Mouse (Mus musculus) heart, embryonic 14.5 days (tissue): ENCODE results near the gene Myo1d. TPM values are rescaled to one million over a fixed set of nuclear protein-coding genes. Genes with fewer than 3 reads are reported as not detected.
A peak's percentile ranks its signal among the peaks of the same experiment; 100 is the strongest.

Experiments used
- ATAC-seq: fragments of 200-750 bp; cut with Nextera tagmentation; 2 replicates; pipeline ENCODE4 v1.8.0; 2017; ENCODE audit warnings: low read depth, moderate TSS enrichment; ENCODE audit not compliant: insufficient number of reproducible peaks, insufficient read depth, low FRiP score
- H3K27ac ChIP-seq, 2 experiments: fragments of 200-500 bp in 1 of 2; fragments of 300-500 bp in 1 of 2; sonication (generic) in 1 of 2; replicated peaks in 1 of 2; 2 replicates each; pipeline ENCODE4 v1.5.1; 2012 to 2014; ENCODE audit warnings: low read depth in 2 of 2, low read length in 2 of 2, control low read depth in 1 of 2, mild to moderate bottlenecking in 1 of 2, mixed read lengths in 1 of 2; ENCODE audit not compliant: control insufficient read depth in 1 of 2, insufficient read depth in 1 of 2
- H3K27me3 ChIP-seq: fragments of 300-500 bp; sonication (generic); 2 replicates; pipeline ENCODE4 v1.6.1; 2014; ENCODE audit warnings: mild to moderate bottlenecking, low read length, control low read depth; ENCODE audit not compliant: control insufficient read depth, insufficient read depth
- H3K36me3 ChIP-seq: fragments of 300-500 bp; sonication (generic); 2 replicates; pipeline ENCODE4 v1.6.1; 2014; ENCODE audit warnings: mild to moderate bottlenecking, control low read depth, low read length, mixed read lengths; ENCODE audit not compliant: control insufficient read depth, insufficient read depth
- H3K4me1 ChIP-seq, 2 experiments: fragments of 200-500 bp in 1 of 2; fragments of 300-500 bp in 1 of 2; sonication (generic) in 1 of 2; 2 replicates each; pipeline ENCODE4 v1.6.1; 2012 to 2014; ENCODE audit warnings: low read length in 2 of 2, control low read depth in 1 of 2, mixed read lengths in 1 of 2; ENCODE audit not compliant: control insufficient read depth in 2 of 2, insufficient read depth in 2 of 2
- H3K4me2 ChIP-seq: fragments of 300-500 bp; sonication (generic); 2 replicates; pipeline ENCODE4 v1.6.1; 2014; ENCODE audit warnings: mild to moderate bottlenecking, low read length
- H3K4me3 ChIP-seq, 2 experiments: fragments of 200-500 bp in 1 of 2; fragments of 300-500 bp in 1 of 2; sonication (generic) in 1 of 2; 2 replicates each; pipeline ENCODE4 v1.5.1; 2012 to 2014; ENCODE audit warnings: low read length in 2 of 2, mild to moderate bottlenecking in 2 of 2, control low read depth in 1 of 2, low read depth in 1 of 2, moderate library complexity in 1 of 2; ENCODE audit not compliant: control insufficient read depth in 1 of 2, insufficient read depth in 1 of 2
- H3K9ac ChIP-seq: fragments of 300-500 bp; sonication (generic); 2 replicates; pipeline ENCODE4 v1.6.1; 2014; ENCODE audit warnings: mild to moderate bottlenecking, low read length
- H3K9me3 ChIP-seq: fragments of 300-500 bp; sonication (generic); 2 replicates; pipeline ENCODE4 v1.6.1; 2016; ENCODE audit warnings: low read length, control low read depth; ENCODE audit not compliant: control insufficient read depth
- WGBS: fragments of 180-500 bp; shearing (Covaris S2); extraction: QIAGEN DNeasy Blood & Tissue Kit; methylation state at CpG from one replicate; pipeline ENCODE4 v1.1.7; 2014; 5-methylcytosine and 5-hydroxymethylcytosine counted together
- polyA plus RNA-seq: library from polyadenylated mRNA; unstranded; fragments of >200 nt; fragmentation: Nextera tagmentation; extraction: Ambion mirVana; gene quantifications from 2 replicates; pipeline ENCODE4 v1.2.1, GENCODE M21; 2014

Gene Myo1d
- polyA plus RNA-seq, 1 experiment from 2014 or later: 9.6 TPM

DNA sequence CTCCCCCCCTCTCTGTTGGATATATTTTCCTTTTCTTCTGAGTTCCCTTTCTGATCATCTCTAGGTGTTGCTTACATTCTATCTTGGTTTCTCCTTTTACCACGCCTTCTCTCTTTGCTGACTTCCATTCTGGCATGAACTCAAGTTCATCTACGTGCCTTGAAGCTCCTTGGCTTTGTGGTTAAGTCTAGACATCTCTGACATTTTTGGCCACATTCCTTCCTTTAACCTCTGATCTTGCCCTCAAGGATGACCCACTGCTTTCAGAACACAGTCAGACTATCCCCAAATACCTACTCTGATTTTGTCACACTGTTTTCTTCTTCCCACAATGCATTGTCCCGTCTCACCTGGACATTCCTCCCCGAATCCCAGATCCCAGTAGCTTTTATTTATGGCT, 240.8 kb downstream of the Myo1d start:
- Histone ChIP-seq H3K4me2 (no peak overlapping the region), H3K4me3 (no peak overlapping the region), H3K36me3 (no peaks in the 10 kb centered on the region), H3K9me3 (no peaks in the 10 kb centered on the region), H3K27ac (no peak overlapping the region), H3K4me1 (no peaks in the 10 kb centered on the region), H3K27me3 (no peaks in the 10 kb centered on the region), H3K9ac (no peak overlapping the region)
- WGBS: 68% methylated on average over 4 of the region's 4 CpGs
- no peak for ATAC-seq

DNA sequence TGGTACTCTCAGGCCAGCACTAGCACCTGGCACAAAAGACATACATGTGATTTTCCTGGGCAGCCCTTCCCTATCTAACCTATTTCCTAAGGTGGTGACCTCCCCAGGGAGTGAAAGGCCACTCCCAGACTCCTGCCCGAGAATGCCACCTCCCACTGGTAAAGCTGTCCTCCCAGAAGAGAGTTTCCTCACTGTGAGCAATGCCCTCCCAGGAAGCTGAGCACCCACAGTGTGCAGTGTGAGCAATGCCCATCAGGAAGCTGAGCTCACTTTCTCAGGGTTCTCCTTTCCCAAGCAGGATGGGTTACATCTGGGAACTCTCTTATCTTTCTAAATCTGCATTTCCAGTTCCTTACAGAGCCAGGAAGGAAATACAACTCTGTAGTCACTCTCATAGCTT, 246.9 kb downstream of the Myo1d start:
- Histone ChIP-seq H3K36me3 (no peaks in the 10 kb centered on the region), H3K4me2 (no peak overlapping the region), H3K9ac (no peak overlapping the region), H3K9me3 (no peaks in the 10 kb centered on the region), H3K27ac (no peak overlapping the region), H3K4me3 (no peak overlapping the region), H3K4me1 (no peaks in the 10 kb centered on the region), H3K27me3 (no peaks in the 10 kb centered on the region)
- WGBS: 52% methylated on average over 1 of the region's 1 CpGs
- ATAC-seq: no peak

DNA sequence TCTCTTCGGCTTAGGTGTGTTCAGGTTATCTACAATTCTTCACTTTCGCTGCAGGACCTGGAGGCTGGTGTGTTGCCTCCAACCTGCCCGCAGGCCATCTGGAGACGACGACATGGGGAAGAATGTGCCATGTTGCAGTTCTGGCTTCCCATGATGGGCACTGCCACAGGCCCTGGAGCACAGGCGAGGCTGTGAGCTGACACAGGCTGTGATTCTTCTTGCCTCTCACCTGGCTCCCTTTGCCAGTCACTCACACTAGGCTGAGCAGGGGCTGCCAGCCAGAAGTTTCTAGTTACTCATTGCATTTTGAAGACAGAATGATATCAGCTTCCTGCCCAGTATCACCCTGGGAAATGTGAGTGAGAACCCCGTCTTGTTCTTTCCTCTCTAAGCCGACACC, 250.7 kb downstream of the Myo1d start:
- no peak for ATAC-seq
- H3K4me3 ChIP-seq: no peak overlapping the region
- WGBS: 69% methylated on average over 8 of the region's 8 CpGs
- no peak overlapping the region for H3K27ac ChIP-seq
- no peaks in the 10 kb centered on the region for H3K27me3 ChIP-seq
- H3K4me1 ChIP-seq: no peaks in the 10 kb centered on the region
- no peak overlapping the region for H3K4me2 ChIP-seq
- no peak overlapping the region for H3K9ac ChIP-seq
- H3K9me3 ChIP-seq: no peaks in the 10 kb centered on the region
- H3K36me3 ChIP-seq: no peaks in the 10 kb centered on the region

DNA sequence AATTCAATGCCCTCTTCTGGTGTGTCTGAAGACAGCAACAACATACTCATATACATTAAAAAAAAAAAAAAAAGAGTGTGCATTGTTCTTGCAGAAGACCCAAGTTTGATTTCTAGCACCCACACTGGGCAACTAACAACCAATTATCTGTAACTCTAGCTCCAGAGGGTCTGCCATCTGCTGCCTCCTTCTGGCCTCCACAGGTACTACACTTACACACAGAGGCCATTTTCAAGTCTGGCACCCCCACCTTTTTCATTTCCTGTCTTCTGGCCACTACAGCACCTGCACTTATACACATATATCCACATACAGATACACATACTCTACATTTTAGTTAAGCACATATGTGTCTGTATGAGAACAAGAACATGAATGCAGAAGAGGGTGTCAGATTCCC, 252.1 kb downstream of the Myo1d start:
- Histone ChIP-seq H3K9ac (no peak overlapping the region), H3K4me1 (peaks cover 4 to 9% of the 10 kb centered on the region in 2 experiments; a peak in 2 of 4 replicates), H3K4me2 (no peak overlapping the region), H3K9me3 (no peaks in the 10 kb centered on the region), H3K4me3 (no peak overlapping the region), H3K27ac (no peak overlapping the region), H3K27me3 (no peaks in the 10 kb centered on the region), H3K36me3 (no peaks in the 10 kb centered on the region)
- no peak for ATAC-seq

DNA sequence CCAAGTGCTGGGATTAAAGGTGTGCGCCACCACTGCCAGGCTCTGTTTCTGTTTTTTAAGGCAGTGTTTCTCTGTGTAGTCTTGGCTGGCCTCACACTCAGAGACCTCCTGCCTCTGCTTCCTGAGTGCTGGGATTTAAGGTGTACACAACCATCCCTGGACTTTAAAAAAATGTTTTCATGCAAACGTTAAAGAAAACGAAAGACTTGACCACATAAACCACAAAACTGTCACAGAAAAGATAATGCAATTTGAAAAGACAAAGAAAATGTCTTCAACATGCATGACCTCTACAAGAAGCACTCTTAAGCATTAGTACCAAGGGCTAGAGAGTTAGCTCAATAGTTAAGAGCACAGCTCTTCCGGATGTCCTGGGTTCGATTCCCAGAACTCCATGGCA, 255.6 kb downstream of the Myo1d start:
- WGBS: 83% methylated on average over 5 of the region's 5 CpGs
- no peak overlapping the region for H3K27ac ChIP-seq
- H3K9me3 ChIP-seq: no peaks in the 10 kb centered on the region
- H3K4me3 ChIP-seq: no peak overlapping the region
- H3K27me3 ChIP-seq: no peaks in the 10 kb centered on the region
- H3K4me2 ChIP-seq: no peak overlapping the region
- H3K4me1 ChIP-seq: peaks cover 5 to 14% of the 10 kb centered on the region in 2 experiments; a peak in 3 of 4 replicates
- ATAC-seq: no peak
- no peak overlapping the region for H3K9ac ChIP-seq
- no peaks in the 10 kb centered on the region for H3K36me3 ChIP-seq

DNA sequence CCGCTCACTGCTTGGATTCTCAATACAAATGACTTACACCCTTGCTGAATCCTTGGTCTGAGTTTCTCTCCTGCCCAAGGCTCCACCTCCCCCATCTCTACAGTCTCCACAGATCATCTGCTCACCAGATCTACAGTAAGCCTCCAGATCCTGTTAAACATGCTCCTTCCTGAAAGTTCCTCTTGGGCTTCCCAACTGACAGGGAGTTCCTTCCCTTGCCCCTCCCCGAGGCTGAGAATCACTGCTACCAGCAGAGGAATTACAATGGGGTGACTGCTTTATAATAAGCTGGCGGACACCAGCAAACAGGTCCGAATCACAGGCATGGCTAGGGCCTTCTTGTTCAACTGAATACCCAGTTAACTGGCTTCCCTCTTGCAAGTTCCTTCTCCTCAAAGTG, 256.4 kb downstream of the Myo1d start:
- no peak overlapping the region for H3K4me2 ChIP-seq
- no peaks in the 10 kb centered on the region for H3K27me3 ChIP-seq
- no peak overlapping the region for H3K9ac ChIP-seq
- ATAC-seq: 0 out of 2 replicates have a peak, but pooled peaks have one; percentile 17
- WGBS: 58% methylated on average over 4 of the region's 4 CpGs
- H3K4me3 ChIP-seq: no peak overlapping the region
- peaks cover 7 to 18% of the 10 kb centered on the region in 2 experiments for H3K4me1 ChIP-seq
- H3K36me3 ChIP-seq: no peaks in the 10 kb centered on the region
- H3K27ac ChIP-seq: peak overlapping the region; percentile 29 to 64; a peak in 3 of 4 replicates
- H3K9me3 ChIP-seq: no peaks in the 10 kb centered on the region

DNA sequence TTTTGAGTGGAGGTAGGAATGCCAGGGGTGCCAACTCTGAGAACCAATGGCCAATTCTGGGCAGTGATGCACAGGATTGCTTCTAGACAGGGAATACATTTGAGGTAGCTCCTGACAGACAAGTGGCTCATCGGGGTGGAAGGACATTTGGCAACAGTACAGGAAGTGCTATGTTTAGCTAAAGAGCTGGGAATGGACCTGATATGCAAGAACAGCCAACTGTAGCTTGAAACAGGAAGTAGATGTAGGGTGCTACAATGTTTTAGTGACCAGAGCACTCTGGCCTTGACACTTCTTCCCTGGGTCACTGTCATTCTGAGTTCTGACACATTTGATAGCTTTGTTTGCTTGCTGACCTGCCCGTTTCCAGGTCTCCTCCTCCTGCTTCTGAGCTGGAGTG, 257.0 kb downstream of the Myo1d start:
- Histone ChIP-seq H3K36me3 (no peaks in the 10 kb centered on the region), H3K9me3 (no peaks in the 10 kb centered on the region), H3K27ac (peak overlapping the region; percentile 29 to 64; a peak in 3 of 4 replicates), H3K27me3 (no peaks in the 10 kb centered on the region), H3K4me3 (no peak overlapping the region), H3K4me2 (no peak overlapping the region), H3K4me1 (peaks cover 7 to 18% of the 10 kb centered on the region in 2 experiments), H3K9ac (no peak overlapping the region)
- no peak for ATAC-seq
- WGBS: 18% methylated on average over 2 of the region's 2 CpGs

DNA sequence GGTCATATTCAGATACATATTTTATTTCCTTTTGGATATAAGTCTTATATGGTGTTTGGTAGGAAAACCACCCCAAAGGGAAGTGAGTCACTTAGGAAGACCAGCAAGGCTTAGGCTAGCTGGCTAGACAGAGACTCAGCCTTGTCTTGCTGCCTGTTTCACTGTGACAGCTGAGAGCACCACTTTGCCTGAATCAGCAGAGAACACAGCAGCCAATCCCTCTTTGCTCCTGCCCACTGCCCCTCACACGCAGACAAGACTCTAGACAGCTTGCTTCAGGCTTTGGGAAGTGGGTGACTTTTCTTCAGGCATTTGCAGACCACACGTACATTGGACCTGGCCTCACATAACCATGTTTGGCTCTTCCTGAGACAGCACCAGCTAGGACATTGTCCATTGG, 258.7 kb downstream of the Myo1d start:
- no peak for ATAC-seq
- 45% methylated on average over 2 of the region's 2 CpGs for WGBS
- H3K9ac ChIP-seq: no peak overlapping the region
- H3K9me3 ChIP-seq: no peaks in the 10 kb centered on the region
- H3K27ac ChIP-seq: no peak overlapping the region
- no peaks in the 10 kb centered on the region for H3K27me3 ChIP-seq
- peaks cover 7 to 18% of the 10 kb centered on the region in 2 experiments for H3K4me1 ChIP-seq
- no peak overlapping the region for H3K4me2 ChIP-seq
- no peak overlapping the region for H3K4me3 ChIP-seq
- no peaks in the 10 kb centered on the region for H3K36me3 ChIP-seq
